Mouse (Mus musculus): ENCODE data around the gene Cda.

- TF ChIP-seq POLR2A (IDR thresholded peaks at IDR 0.05; ENCODE audit: control insufficient read depth, extremely low read depth, insufficient read depth, low read length, poor library complexity) (no peak), CTCF (IDR thresholded peaks at IDR 0.05; ENCODE audit: borderline replicate concordance, control insufficient read depth, extremely low read depth, insufficient read depth, low read length, poor library complexity) (peak; percentile 72; the same call in 1 of the 2 replicates)
These were observed 56.2 kb downstream of the Cda start for GRCm38 (mm10) chr4:138311595-138311994.

Data from thymus, adult 2 months (tissue).